Mouse (Mus musculus): Measurements from ENCODE around the gene Dzip1. TPM values are rescaled to one million over a fixed set of nuclear protein-coding genes. Genes with fewer than 3 reads are reported as not detected.

Dzip1 gene
- polyA plus RNA-seq, 1 experiment from 2014 or later, result 100 TPM

DNA sequence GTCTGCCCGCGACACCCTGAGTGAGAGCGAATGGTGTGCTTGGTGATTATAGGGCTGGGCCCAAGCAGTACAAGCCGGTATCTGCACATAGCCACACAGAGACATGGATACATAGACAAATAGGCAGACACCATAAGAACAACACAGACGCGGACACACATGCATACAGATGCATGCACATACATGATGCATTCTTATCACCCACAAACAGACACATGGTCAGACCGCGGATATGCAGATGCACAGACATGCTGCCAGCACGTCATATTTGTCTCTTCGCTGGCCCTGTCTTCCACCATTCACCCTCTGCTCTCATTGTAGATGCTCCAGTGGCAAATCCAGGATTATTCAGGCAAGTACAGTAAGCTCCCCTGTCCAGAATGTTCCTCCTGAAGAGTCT, 78.4 kb downstream of the Dzip1 start:
- Histone ChIP-seq H3K9me3 (replicated peaks) (no peaks in the 10 kb centered on the region), H3K9ac (replicated peaks) (no peak overlapping the region), H3K4me2 (no peak overlapping the region), H3K4me3 (replicated peaks) (no peak overlapping the region), H3K36me3 (no peaks in the 10 kb centered on the region), H3K4me1 (no peaks in the 10 kb centered on the region), H3K27ac (replicated peaks) (no peak overlapping the region), H3K27me3 (replicated peaks) (no peaks in the 10 kb centered on the region)
- 95% methylated on average over 10 of the region's 10 CpGs for WGBS
- ATAC-seq (ENCODE audit: low FRiP score), result no peak

DNA sequence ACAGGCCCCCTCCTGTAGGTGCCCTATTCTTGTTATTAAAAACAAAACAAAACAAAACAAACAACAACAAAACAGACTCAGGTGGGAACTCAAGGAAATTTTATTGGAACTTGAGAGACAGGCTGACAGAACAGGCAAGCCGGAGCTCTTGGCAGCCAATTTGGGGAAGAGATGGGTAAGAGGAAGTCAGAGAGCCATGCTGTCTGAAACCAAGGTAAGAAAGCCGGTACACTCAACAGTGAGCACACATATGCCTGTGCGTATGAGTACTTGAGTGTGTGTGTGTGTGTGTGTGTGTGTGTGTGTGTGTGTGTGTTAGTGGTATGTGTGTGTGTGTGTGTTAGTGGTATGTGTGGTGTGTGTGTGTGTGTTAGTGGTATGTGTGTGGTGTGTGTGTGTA, 82.9 kb downstream of the Dzip1 start:
- 89% methylated on average over 3 of the region's 3 CpGs for WGBS
- no peaks in the 10 kb centered on the region for H3K36me3 ChIP-seq
- no peaks in the 10 kb centered on the region for H3K27me3 ChIP-seq (replicated peaks)
- no peaks in the 10 kb centered on the region for H3K4me1 ChIP-seq
- H3K4me3 ChIP-seq (replicated peaks), result no peak overlapping the region
- H3K9ac ChIP-seq (replicated peaks), result no peak overlapping the region
- no peak overlapping the region for H3K4me2 ChIP-seq
- no peaks in the 10 kb centered on the region for H3K9me3 ChIP-seq (replicated peaks)
- no peak overlapping the region for H3K27ac ChIP-seq (replicated peaks)
- no peak for ATAC-seq (ENCODE audit: low FRiP score)

DNA sequence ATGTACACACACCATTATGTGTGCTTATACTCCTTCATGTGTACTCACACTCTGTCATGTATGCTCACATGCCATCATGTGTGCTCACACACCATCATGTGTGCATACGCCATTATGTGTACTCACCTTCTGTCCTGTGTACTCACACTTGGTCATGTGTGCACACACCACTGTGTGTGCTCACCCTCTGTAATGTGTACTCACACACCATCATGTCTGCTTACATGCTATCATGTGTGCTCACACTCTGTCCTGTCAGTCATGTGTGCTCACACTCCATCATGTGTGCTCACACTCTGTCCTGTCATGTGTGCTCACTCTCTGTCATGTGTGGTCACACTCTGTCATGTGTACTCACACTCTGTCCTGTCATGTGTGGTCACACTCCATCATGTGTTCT, 85.2 kb downstream of the Dzip1 start:
- no peak for ATAC-seq (ENCODE audit: low FRiP score)
- Histone ChIP-seq H3K27ac (replicated peaks) (no peak overlapping the region), H3K36me3 (no peaks in the 10 kb centered on the region), H3K4me3 (replicated peaks) (no peak overlapping the region), H3K27me3 (replicated peaks) (no peaks in the 10 kb centered on the region), H3K4me1 (no peaks in the 10 kb centered on the region), H3K4me2 (no peak overlapping the region), H3K9ac (replicated peaks) (no peak overlapping the region), H3K9me3 (replicated peaks) (no peaks in the 10 kb centered on the region)
- WGBS, result 96% methylated on average over 1 of the region's 1 CpGs

DNA sequence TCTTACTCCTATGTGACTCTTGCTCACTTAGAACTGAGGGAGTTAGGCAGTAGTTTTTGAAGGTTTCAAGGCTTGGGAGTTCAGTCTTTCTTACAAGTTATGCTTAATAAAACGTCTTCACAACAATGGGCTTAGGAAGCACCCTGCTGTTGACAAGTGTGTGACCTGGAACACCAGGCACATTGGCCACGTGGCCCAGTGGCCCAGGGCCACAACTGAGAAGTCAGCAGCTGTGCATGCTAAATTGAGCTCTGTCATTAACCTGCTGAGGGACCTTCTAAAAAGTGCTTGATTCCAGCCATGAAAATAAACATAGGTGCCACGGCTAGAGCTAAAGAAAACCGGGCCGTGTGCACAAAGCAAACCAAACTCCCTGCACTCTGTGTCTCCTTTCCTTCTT, 85.8 kb downstream of the Dzip1 start:
- 45% methylated on average over 5 of the region's 5 CpGs for WGBS
- H3K9me3 ChIP-seq (replicated peaks), result no peaks in the 10 kb centered on the region

DNA sequence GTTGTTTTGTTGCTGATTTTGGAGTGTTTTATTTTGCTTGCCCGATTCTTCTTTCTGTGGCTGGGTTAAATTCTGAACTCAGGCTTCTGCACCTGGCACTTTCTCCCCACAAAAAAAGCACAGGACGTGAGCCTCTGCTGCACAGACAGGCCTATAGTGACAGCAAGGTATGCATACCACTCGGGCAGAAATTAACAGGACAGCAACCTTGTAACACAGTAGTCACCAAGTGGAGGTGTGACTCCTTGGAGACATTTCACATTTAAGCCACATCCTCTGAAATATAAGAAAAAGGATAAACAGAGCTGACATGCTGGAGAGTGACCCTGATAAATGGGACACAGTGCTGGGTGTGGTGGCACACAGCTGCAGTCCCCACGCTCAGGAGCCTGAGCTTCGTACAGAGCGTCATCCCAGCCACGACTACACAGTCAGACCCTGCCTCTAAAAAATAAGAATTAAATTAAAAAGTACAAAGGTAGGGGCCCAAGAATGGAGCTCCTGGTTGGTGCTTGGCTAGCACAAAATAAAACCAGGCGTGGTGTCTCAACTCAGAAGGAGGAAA, 86.6 kb downstream of the Dzip1 start:
- Histone ChIP-seq H3K9me3 (replicated peaks) (no peaks in the 10 kb centered on the region), H3K9ac (replicated peaks) (no peak overlapping the region), H3K27ac (replicated peaks) (no peak overlapping the region), H3K4me1 (no peaks in the 10 kb centered on the region), H3K36me3 (no peaks in the 10 kb centered on the region), H3K4me2 (no peak overlapping the region), H3K27me3 (replicated peaks) (no peaks in the 10 kb centered on the region), H3K4me3 (replicated peaks) (no peak overlapping the region)
- WGBS, result 83% methylated on average over 8 of the region's 8 CpGs
- no peak for ATAC-seq (ENCODE audit: low FRiP score)

More for the DNA sequence above, 85.8 kb downstream of the Dzip1 start:
- ATAC-seq (ENCODE audit: low FRiP score), result no peak
- Histone ChIP-seq H3K27ac (replicated peaks) (no peak overlapping the region), H3K36me3 (no peaks in the 10 kb centered on the region), H3K4me3 (replicated peaks) (no peak overlapping the region), H3K9ac (replicated peaks) (no peak overlapping the region), H3K4me2 (no peak overlapping the region), H3K27me3 (replicated peaks) (no peaks in the 10 kb centered on the region), H3K4me1 (no peaks in the 10 kb centered on the region)

DNA sequence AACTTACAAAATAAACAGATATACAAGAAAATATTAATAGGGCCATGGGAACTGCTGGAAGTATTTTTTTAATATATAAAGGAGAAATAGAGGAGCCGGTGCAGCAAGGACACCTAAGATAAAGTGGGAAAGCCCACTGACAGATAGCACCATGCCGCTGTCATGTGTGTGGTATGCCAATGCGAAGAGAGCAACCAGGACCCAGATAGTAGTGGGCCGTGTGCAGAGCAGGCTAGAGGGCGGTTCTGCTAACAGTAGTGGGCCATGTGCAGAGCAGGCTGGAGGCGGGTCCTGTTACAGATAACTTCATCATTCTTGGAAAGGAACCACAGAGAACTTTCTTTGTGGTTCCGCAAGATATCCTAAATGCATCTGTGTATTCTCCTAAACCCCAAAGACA, 88.5 kb downstream of the Dzip1 start:
- WGBS, result 92% methylated on average over 7 of the region's 7 CpGs
- H3K27ac ChIP-seq (replicated peaks), result no peak overlapping the region
- no peak for ATAC-seq (ENCODE audit: low FRiP score)
- no peaks in the 10 kb centered on the region for H3K27me3 ChIP-seq (replicated peaks)
- no peaks in the 10 kb centered on the region for H3K9me3 ChIP-seq (replicated peaks)
- no peak overlapping the region for H3K9ac ChIP-seq (replicated peaks)
- H3K36me3 ChIP-seq, result no peaks in the 10 kb centered on the region
- H3K4me1 ChIP-seq, result no peaks in the 10 kb centered on the region
- H3K4me2 ChIP-seq, result no peak overlapping the region
- H3K4me3 ChIP-seq (replicated peaks), result no peak overlapping the region

DNA sequence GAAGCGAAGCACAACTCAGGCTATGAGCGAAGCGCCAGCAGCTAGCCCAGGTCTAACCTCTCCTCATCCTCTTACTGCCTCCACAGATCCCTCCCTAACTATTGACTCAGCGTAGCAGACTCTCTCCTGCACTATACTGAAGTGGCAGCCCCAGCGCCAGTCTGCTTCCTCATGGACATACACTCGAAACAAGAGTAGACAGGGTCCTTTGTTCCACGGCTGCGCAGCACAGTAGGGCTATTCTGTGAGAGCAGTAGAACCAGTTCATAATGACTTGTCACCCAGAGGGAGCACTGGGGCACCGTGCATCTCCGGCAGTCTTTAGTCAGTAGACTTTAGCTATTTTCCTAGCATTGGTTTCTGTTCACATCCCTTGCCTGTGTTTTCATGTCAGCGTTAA, 89.1 kb downstream of the Dzip1 start:
- Histone ChIP-seq H3K4me3 (replicated peaks) (no peak overlapping the region), H3K36me3 (no peaks in the 10 kb centered on the region), H3K4me1 (no peaks in the 10 kb centered on the region), H3K27ac (replicated peaks) (no peak overlapping the region), H3K27me3 (replicated peaks) (no peaks in the 10 kb centered on the region), H3K9me3 (replicated peaks) (no peaks in the 10 kb centered on the region), H3K4me2 (no peak overlapping the region), H3K9ac (replicated peaks) (no peak overlapping the region)
- 76% methylated on average over 11 of the region's 11 CpGs for whole genome bisulfite sequencing
- no peak for ATAC-seq (ENCODE audit: low FRiP score)

DNA sequence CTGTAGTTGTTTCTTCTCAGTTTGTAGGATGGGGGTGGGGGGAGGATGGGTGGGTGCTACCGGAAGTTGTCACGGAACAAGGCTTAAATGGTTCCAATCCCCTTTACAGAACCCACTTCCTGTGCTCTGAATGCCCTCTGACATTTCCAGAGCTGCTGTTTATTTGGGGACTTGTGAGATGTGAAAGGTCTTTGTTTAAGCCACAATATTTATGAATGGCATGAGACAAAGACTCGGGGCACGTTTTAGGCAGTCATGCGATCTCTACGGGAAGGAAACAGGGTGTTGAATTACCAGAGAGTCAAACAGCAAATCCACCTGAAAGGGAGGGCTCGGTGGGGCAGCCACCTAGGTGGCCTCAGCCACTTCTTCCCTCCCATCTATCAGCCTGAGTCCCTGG, 90.9 kb downstream of the Dzip1 start:
- no peak overlapping the region for H3K9ac ChIP-seq (replicated peaks)
- no peaks in the 10 kb centered on the region for H3K9me3 ChIP-seq (replicated peaks)
- no peak overlapping the region for H3K27ac ChIP-seq (replicated peaks)
- H3K36me3 ChIP-seq, result no peaks in the 10 kb centered on the region
- H3K4me1 ChIP-seq, result no peaks in the 10 kb centered on the region
- H3K27me3 ChIP-seq (replicated peaks), result no peaks in the 10 kb centered on the region
- no peak for ATAC-seq (ENCODE audit: low FRiP score)
- H3K4me2 ChIP-seq, result no peak overlapping the region
- 14% methylated on average over 7 of the region's 7 CpGs for WGBS
- H3K4me3 ChIP-seq (replicated peaks), result no peak overlapping the region

DNA sequence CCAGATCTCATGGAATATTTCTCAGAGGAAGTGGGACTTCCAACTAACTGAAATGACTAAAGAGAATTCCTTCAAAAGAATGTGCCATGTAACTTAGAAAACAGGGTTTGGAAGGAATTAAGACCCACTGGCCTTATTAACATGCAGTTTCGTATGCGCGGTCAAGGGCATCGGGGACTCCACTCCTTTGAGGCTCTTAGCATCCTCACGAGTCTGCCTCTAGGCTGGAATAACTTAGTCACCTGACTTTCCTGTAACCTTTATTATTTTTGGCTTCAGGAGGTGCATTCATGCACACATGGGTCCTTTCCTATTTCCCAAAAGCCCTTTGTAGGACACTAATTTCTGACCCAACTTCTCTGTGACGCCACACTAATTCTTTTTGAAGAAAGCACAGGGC, 92.0 kb downstream of the Dzip1 start:
- no peaks in the 10 kb centered on the region for H3K4me1 ChIP-seq
- H3K4me3 ChIP-seq (replicated peaks), result no peak overlapping the region
- no peak overlapping the region for H3K9ac ChIP-seq (replicated peaks)
- WGBS, result 88% methylated on average over 6 of the region's 6 CpGs
- no peaks in the 10 kb centered on the region for H3K9me3 ChIP-seq (replicated peaks)
- ATAC-seq (ENCODE audit: low FRiP score), result no peak
- no peak overlapping the region for H3K27ac ChIP-seq (replicated peaks)
- H3K4me2 ChIP-seq, result no peak overlapping the region
- H3K36me3 ChIP-seq, result no peaks in the 10 kb centered on the region
- no peaks in the 10 kb centered on the region for H3K27me3 ChIP-seq (replicated peaks)

DNA sequence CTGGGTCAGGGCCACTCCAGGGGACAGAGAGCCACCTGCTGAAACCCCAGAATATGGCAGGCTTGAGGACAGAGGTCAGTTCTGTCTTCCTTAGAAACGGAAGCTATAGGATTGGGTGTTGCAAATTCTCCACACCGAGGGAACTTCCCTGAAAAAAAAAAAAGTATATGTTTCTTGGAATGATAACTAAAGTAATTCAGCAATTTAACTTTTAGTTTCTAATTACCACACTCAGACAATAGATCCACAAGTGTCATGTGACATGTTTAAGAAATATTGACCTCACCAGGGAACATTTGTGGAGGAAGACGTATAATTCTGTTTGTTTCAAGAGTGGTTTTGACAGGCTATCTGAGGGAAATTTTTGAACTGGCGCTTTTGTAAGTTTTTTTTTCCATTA, 93.7 kb downstream of the Dzip1 start:
- ATAC-seq (ENCODE audit: low FRiP score), result no peak
- 71% methylated on average over 4 of the region's 4 CpGs for WGBS
- Histone ChIP-seq H3K9me3 (replicated peaks) (no peaks in the 10 kb centered on the region), H3K4me2 (no peak overlapping the region), H3K4me3 (replicated peaks) (no peak overlapping the region), H3K27ac (replicated peaks) (no peak overlapping the region), H3K27me3 (replicated peaks) (no peaks in the 10 kb centered on the region), H3K9ac (replicated peaks) (no peak overlapping the region), H3K36me3 (no peaks in the 10 kb centered on the region), H3K4me1 (no peaks in the 10 kb centered on the region)

DNA sequence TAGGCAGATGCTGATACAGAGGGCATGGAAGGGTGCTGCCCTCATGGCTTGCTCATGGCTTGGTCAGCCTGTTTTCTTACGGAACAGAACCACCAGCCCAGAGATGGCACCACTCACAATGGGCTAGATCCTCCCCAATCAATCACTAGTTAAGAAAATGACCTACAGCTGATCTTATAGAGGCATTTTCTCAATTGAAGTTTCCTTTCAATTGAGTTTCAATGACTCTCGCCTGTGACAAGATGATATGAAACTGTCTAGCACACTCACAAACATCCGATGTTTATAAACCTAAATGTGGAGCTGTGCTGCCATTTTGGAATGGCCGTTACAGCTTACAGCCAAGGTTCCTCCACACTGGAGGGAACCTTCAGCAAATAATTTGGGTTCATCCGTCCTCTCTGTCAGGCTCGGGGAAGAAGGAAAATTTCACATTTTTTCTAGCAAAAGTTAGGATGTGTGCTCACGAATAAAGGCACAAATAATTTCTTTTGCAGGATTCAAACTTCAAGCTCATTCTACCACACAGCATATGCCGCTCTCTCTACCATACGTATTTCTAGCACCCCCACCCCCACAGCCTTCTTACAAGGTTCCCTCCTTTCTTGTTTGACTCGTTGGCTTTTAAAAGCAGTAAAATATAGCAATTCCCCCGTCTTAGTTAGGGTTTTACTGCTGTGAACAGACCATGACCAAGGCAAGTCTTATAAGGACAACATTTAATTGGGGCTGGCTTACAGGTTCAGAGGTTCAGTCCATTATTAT, 95.7 kb downstream of the Dzip1 start:
- no peaks in the 10 kb centered on the region for H3K9me3 ChIP-seq (replicated peaks)
- H3K4me2 ChIP-seq, result no peak overlapping the region
- no peak overlapping the region for H3K9ac ChIP-seq (replicated peaks)
- no peak overlapping the region for H3K4me3 ChIP-seq (replicated peaks)
- 82% methylated on average over 11 of the region's 11 CpGs for WGBS
- H3K27ac ChIP-seq (replicated peaks), result no peak overlapping the region
- no peaks in the 10 kb centered on the region for H3K4me1 ChIP-seq
- H3K36me3 ChIP-seq, result no peaks in the 10 kb centered on the region
- ATAC-seq (ENCODE audit: low FRiP score), result no peak
- H3K27me3 ChIP-seq (replicated peaks), result no peaks in the 10 kb centered on the region

DNA sequence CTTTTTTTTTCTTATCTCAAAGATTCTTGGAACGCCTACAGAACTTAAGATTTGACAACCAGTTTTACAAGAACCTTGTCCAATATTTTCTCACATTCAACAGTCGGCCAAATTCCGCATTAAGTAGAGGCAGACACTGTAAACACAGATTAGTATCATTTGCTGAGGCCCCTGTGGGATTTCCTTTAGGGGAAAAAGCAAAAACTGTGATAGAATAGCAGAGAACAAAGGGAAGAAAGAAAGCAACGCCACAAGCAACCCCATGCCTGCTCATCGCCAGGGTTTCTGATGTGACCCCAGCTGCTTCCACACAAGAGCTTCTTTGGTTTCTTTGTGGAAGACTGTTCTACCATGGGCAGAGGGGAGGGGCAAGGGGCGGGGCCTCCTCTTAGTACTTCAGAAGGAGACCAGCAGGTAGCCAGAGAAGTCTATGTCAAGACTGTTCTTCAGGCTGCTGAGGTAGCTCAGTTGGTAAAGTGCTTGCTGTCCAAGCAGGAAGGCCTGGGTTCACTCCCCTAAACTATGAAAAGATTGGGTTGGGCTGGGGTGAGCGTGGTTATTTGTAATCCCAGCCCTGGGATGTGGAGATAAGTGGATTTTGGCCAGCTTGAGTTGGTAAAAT, 97.9 kb downstream of the Dzip1 start:
- Histone ChIP-seq H3K27ac (replicated peaks) (no peak overlapping the region), H3K36me3 (no peaks in the 10 kb centered on the region), H3K27me3 (replicated peaks) (no peaks in the 10 kb centered on the region), H3K4me2 (no peak overlapping the region), H3K4me1 (no peaks in the 10 kb centered on the region), H3K4me3 (replicated peaks) (no peak overlapping the region), H3K9me3 (replicated peaks) (no peaks in the 10 kb centered on the region), H3K9ac (replicated peaks) (no peak overlapping the region)
- 23% methylated on average over 7 of the region's 7 CpGs for WGBS
- ATAC-seq (ENCODE audit: low FRiP score), result no peak
